20 mouse cellular contexts compared by ENCODE assay signal in genomic region chr19:58140191-58140784, GRCm38 (mm10).
A peak's percentile ranks its signal among the peaks of the same experiment; 100 is the strongest.
DNase-seq lines count a peak whose midpoint lies in the region; ATAC-seq lines count a peak whose summit lies in the region.
"Had no signal": no experiment of that assay in that cellular context is flagged by ENCODE, and none has a peak within 500 bp of the region (broad histone marks: within the 10 kb centered on the region; RNA-seq: fewer than 3 reads in every experiment).

No protein-coding gene starts in this region.

- no peaks in the 10 kb centered on the region for H3K36me3 ChIP-seq in hindbrain, embryonic 13.5 days
- H3K36me3 ChIP-seq in hindbrain, embryonic 10.5 days = no peaks in the 10 kb centered on the region
- H3K36me3 ChIP-seq in midbrain, embryonic 11.5 days (ENCODE audit: control insufficient read depth, insufficient read depth, low read length) = no peaks in the 10 kb centered on the region
- H3K36me3 ChIP-seq in midbrain, embryonic 15.5 days (replicated peaks) = no peaks in the 10 kb centered on the region
- no peaks in the 10 kb centered on the region for H3K36me3 ChIP-seq in forebrain, embryonic 13.5 days (ENCODE audit: poor library complexity, severe bottlenecking)
- H3K36me3 ChIP-seq: G1E; limb, embryonic 13.5 days; liver, embryonic 13.5 days; neural tube, embryonic 12.5 days had no signal

- H3K4me3 ChIP-seq in hindbrain, embryonic 13.5 days = no peak overlapping the region
- H3K4me3 ChIP-seq in hindbrain, embryonic 10.5 days = no peak overlapping the region
- no peak overlapping the region for H3K4me3 ChIP-seq in midbrain, embryonic 11.5 days (ENCODE audit: low read depth, low read length)
- no peak overlapping the region for H3K4me3 ChIP-seq in midbrain, embryonic 15.5 days
- no peak overlapping the region for H3K4me3 ChIP-seq in forebrain, embryonic 13.5 days
- H3K4me3 ChIP-seq: limb, embryonic 13.5 days; liver, embryonic 13.5 days; megakaryocyte, embryonic 14.5 days; neural tube, embryonic 12.5 days had no signal

- no peaks in the 10 kb centered on the region for H3K9me3 ChIP-seq in hindbrain, embryonic 13.5 days
- H3K9me3 ChIP-seq in hindbrain, embryonic 10.5 days = no peaks in the 10 kb centered on the region
- H3K9me3 ChIP-seq in midbrain, embryonic 11.5 days (ENCODE audit: control insufficient read depth, low read length) = no peaks in the 10 kb centered on the region
- H3K9me3 ChIP-seq in midbrain, embryonic 15.5 days = no peaks in the 10 kb centered on the region
- H3K9me3 ChIP-seq in forebrain, embryonic 13.5 days (replicated peaks) = no peaks in the 10 kb centered on the region
- H3K9me3 ChIP-seq: limb, embryonic 13.5 days; liver, embryonic 13.5 days; neural tube, embryonic 12.5 days had no signal

- H3K4me1 ChIP-seq in hindbrain, embryonic 13.5 days (replicated peaks) = peaks cover 6% of the 10 kb centered on the region; the same call in 1 of the 2 replicates
- H3K4me1 ChIP-seq in hindbrain, embryonic 10.5 days (replicated peaks) = peaks cover 4% of the 10 kb centered on the region; the same call in 1 of the 2 replicates
- H3K4me1 ChIP-seq in midbrain, embryonic 11.5 days (ENCODE audit: control insufficient read depth, insufficient read depth, low read length) = peaks cover 5% of the 10 kb centered on the region; the same call in 1 of the 2 replicates
- peaks cover 7% of the 10 kb centered on the region for H3K4me1 ChIP-seq in midbrain, embryonic 15.5 days
- H3K4me1 ChIP-seq in forebrain, embryonic 13.5 days = peaks cover 11% of the 10 kb centered on the region
- H3K4me1 ChIP-seq: liver, embryonic 13.5 days; megakaryocyte, embryonic 14.5 days had no signal

- no peak overlapping the region for H3K4me2 ChIP-seq in hindbrain, embryonic 13.5 days
- no peak overlapping the region for H3K4me2 ChIP-seq in midbrain, embryonic 11.5 days
- H3K4me2 ChIP-seq in midbrain, embryonic 15.5 days = no peak overlapping the region; the same call in 1 of the 2 replicates
- peak overlapping the region; percentile 33 for H3K4me2 ChIP-seq in forebrain, embryonic 13.5 days
- H3K4me2 ChIP-seq: limb, embryonic 13.5 days; liver, embryonic 13.5 days; neural tube, embryonic 12.5 days had no signal

- H3K27me3 ChIP-seq in hindbrain, embryonic 13.5 days = 0 out of 2 replicates have a peak, but pooled peaks cover 3% of the 10 kb centered on the region
- no peaks in the 10 kb centered on the region for H3K27me3 ChIP-seq in hindbrain, embryonic 10.5 days (ENCODE audit: insufficient read depth, poor library complexity, severe bottlenecking)
- no peaks in the 10 kb centered on the region for H3K27me3 ChIP-seq in midbrain, embryonic 11.5 days (ENCODE audit: control insufficient read depth, insufficient read depth, low read length)
- no peaks in the 10 kb centered on the region for H3K27me3 ChIP-seq in midbrain, embryonic 15.5 days (replicated peaks)
- H3K27me3 ChIP-seq in forebrain, embryonic 13.5 days = peaks cover 61% of the 10 kb centered on the region
- H3K27me3 ChIP-seq: limb, embryonic 13.5 days; liver, embryonic 13.5 days; megakaryocyte, embryonic 14.5 days; neural tube, embryonic 12.5 days had no signal

- 36% methylated on average over 13 of the region's 13 CpGs for WGBS in hindbrain, embryonic 13.5 days
- WGBS in hindbrain, embryonic 10.5 days = 52% methylated on average over 13 of the region's 13 CpGs
- WGBS in midbrain, embryonic 11.5 days = 45% methylated on average over 13 of the region's 13 CpGs
- WGBS in midbrain, embryonic 15.5 days = 37% methylated on average over 13 of the region's 13 CpGs
- 7% methylated on average over 13 of the region's 13 CpGs for WGBS in forebrain, embryonic 13.5 days

- no peak for DNase-seq in hindbrain, embryonic 10.5 days (ENCODE audit: low spot score)
- peak; percentile 82 for DNase-seq in midbrain, embryonic 11.5 days (ENCODE audit: low spot score, missing footprints)
- DNase-seq in retina, postnatal 1 day = peak; percentile 85
- no peak for DNase-seq in cerebellum, postnatal 36 days
- no peak for DNase-seq in c-Kit-positive CD71-positive TER-119-positive erythroid progenitor cells, embryonic 14.5 days (ENCODE audit: low spot score)
- DNase-seq: adrenal gland, postnatal 25 days; cerebellum, adult 2 months; gastrocnemius, postnatal 25 days; liver, embryonic 13.5 days; right cerebral cortex, postnatal 14 days; spleen, adult 18-20 months; thymus, adult 2 months had no signal

- H3K27ac ChIP-seq in hindbrain, embryonic 13.5 days = peak overlapping the region; percentile 13; the same call in 1 of the 2 replicates
- H3K27ac ChIP-seq in hindbrain, embryonic 10.5 days = no peak overlapping the region
- H3K27ac ChIP-seq in midbrain, embryonic 11.5 days (ENCODE audit: low read depth, low read length) = no peak overlapping the region
- no peak overlapping the region for H3K27ac ChIP-seq in midbrain, embryonic 15.5 days
- H3K27ac ChIP-seq in forebrain, embryonic 13.5 days = no peak overlapping the region
- H3K27ac ChIP-seq: limb, embryonic 13.5 days; liver, embryonic 13.5 days; neural tube, embryonic 12.5 days had no signal

- no peak overlapping the region for H3K9ac ChIP-seq in hindbrain, embryonic 13.5 days
- H3K9ac ChIP-seq in midbrain, embryonic 11.5 days (ENCODE audit: low read length) = no peak overlapping the region
- H3K9ac ChIP-seq in midbrain, embryonic 15.5 days = no peak overlapping the region
- H3K9ac ChIP-seq in forebrain, embryonic 13.5 days = no peak overlapping the region
- H3K9ac ChIP-seq: limb, embryonic 13.5 days; liver, embryonic 13.5 days; neural tube, embryonic 12.5 days had no signal

- ATAC-seq in hindbrain, embryonic 13.5 days (ENCODE audit: low FRiP score) = no peak
- no peak for ATAC-seq in midbrain, embryonic 11.5 days (ENCODE audit: low FRiP score)
- ATAC-seq in midbrain, embryonic 15.5 days (replicated peaks) = no peak
- ATAC-seq in forebrain, embryonic 13.5 days = peak; percentile 53; the same call in 1 of the 2 replicates
- ATAC-seq: intestine, embryonic 16.5 days had no signal

Comparison
In these comparisons a context has a peak if more than half of its experiments do, and no peak if none do; other contexts are left out.
1. DNase-seq: peak in midbrain, embryonic 11.5 days (single experiment) and retina, postnatal 1 day (single experiment); none in hindbrain, embryonic 10.5 days (single experiment), cerebellum, postnatal 36 days (0 of 2) and c-Kit-positive CD71-positive TER-119-positive erythroid progenitor cells, embryonic 14.5 days (single experiment).